Mouse (Mus musculus) G1E (cell line): Measurements from ENCODE around the gene Sap30bp.

Source experiments
- CTCF ChIP-seq: IDR thresholded peaks from 2 replicates; pipeline ENCODE4 v1.5.1; 2012; ENCODE audit warnings: low read depth, low read length, inconsistent platforms, mixed read lengths
- GATA1 ChIP-seq: IDR thresholded peaks from 2 replicates; pipeline ENCODE4 v1.6.1; 2012; ENCODE audit warnings: borderline replicate concordance, low read length, inconsistent platforms, mixed read lengths
- POLR2AphosphoS5 ChIP-seq: IDR thresholded peaks from 2 replicates; pipeline ENCODE4 v1.6.1; 2012; ENCODE audit warnings: low read depth, low read length, inconsistent platforms; ENCODE audit not compliant: insufficient replicate concordance
- TAL1 ChIP-seq: conservative IDR thresholded peaks from 2 replicates; pipeline ENCODE4 v1.6.1; 2012; ENCODE audit warnings: low read depth, low read length, inconsistent platforms, mixed read lengths

GRCm38 (mm10) chr11:115929818-115930217 lies 3.3 kb upstream of the Sap30bp start:
- TF ChIP-seq GATA1 (no peak), CTCF (no peak), POLR2AphosphoS5 (no peak), TAL1 (no peak)
